Mouse (Mus musculus): ENCODE measurements around the gene Olfr948. TPM values are rescaled to one million over a fixed set of nuclear protein-coding genes. Genes with fewer than 3 reads are reported as not detected.

The Olfr948 gene
- total RNA-seq (2012; rRNA removed) = not detected in 2 replicates
- not detected in 2 replicates for total RNA-seq (2014; rRNA removed)
- not detected in 2 replicates for polyA plus RNA-seq (2012; ENCODE audit: insufficient read length, low read depth)

DNA sequence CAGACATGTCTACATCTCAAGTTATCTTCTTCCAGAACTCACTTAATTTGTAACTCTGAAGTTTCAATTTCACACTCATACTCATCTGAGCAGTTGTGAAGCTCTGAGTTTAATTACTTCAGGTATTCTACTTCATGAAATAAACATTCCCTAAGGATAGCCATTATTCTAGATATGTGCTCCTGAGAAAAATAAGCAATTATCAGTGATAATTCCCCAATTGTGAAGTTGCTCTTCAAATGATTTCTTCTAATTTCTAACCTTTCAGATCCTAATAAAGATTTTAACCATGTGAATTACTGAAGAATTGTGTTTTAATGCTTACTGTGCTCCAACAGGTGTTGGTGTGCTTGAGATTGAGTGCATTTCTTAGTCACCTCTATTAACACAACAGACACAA is at the start of gene Olfr948:
Gene Olfr948 (minus strand): TSS at position 101 of the 400 bp plus-strand sequence.
- Histone ChIP-seq H3K4me1 (ENCODE audit: control insufficient read depth in 1 of 2, insufficient read depth in 2 of 2) (no peaks in the 10 kb centered on the region), H3K27me3 (replicated peaks) (no peaks in the 10 kb centered on the region), H3K4me3 (replicated peaks in 1 of 3; ENCODE audit: low read depth in 2 of 3, low read length in 2 of 3, poor library complexity in 1 of 3) (no peak within 1 kb of the TSS), H3K9me3 (replicated peaks; ENCODE audit: low read length) (no peaks in the 10 kb centered on the region), H3K79me2 (replicated peaks; ENCODE audit: control insufficient read depth, extremely low read depth, insufficient read depth, poor library complexity, severe bottlenecking) (no peaks in the 10 kb centered on the region), H3K36me3 (replicated peaks in 1 of 2; ENCODE audit: control insufficient read depth in 1 of 2, insufficient read depth in 1 of 2, low read length in 1 of 2) (no peaks in the 10 kb centered on the region), H3K27ac (ENCODE audit: insufficient read depth, low read depth) (no peak within 1 kb of the TSS), H3K9ac (ENCODE audit: insufficient read depth, low read depth) (no peak within 1 kb of the TSS), H3K4me2 (ENCODE audit: insufficient read depth, low read depth, poor library complexity, severe bottlenecking) (no peak within 1 kb of the TSS)
- dilution Hi-C loops (cut with MboI; ENCODE audit: extremely low pct_ligation_motif_present, extremely low pct_unique_long_range_greater_than_20kb, low sequenced_read_pairs) = no loop called here
- DNase-seq (ENCODE audit: extremely low read depth) = no peak
- TF ChIP-seq IRF4 (IDR thresholded peaks at IDR 0.05; ENCODE audit: low read depth, low read length) (no peak), CHD1 (IDR thresholded peaks at IDR 0.05; ENCODE audit: low read depth, low read length) (no peak)
- in situ Hi-C loops (cut with MboI; ENCODE audit: low pct_ligation_motif_present, low pct_unique_long_range_greater_than_20kb, low sequenced_read_pairs) = no loop called here

DNA sequence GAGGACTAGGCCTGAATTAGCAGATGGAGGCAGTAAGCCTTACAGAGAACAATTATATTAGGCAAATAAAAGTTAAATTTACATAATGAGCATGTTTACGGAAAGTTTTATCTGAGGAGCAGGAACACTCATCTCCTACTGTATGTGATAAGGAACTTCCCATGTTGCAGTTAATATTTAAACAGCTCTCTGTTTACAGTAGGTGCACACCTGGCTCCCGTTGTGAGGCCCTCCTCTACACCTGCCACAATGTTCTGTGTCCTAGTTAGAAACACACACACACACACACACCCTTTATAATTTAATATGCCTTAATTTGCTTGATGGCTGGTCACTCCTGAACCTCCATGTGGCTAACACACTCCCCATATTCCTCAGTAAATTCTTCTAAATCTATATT is 38.7 kb downstream of the Olfr948 start:
- dilution Hi-C loops (cut with MboI; ENCODE audit: extremely low pct_ligation_motif_present, extremely low pct_unique_long_range_greater_than_20kb, low sequenced_read_pairs) (no loop called here), in situ Hi-C loops (cut with MboI; ENCODE audit: low pct_ligation_motif_present, low pct_unique_long_range_greater_than_20kb, low sequenced_read_pairs) (no loop called here)
- DNase-seq (ENCODE audit: extremely low read depth) = no peak
- H3K4me1 ChIP-seq (ENCODE audit: control insufficient read depth in 1 of 2, insufficient read depth in 2 of 2) = no peaks in the 10 kb centered on the region
- H3K79me2 ChIP-seq (replicated peaks; ENCODE audit: control insufficient read depth, extremely low read depth, insufficient read depth, poor library complexity, severe bottlenecking) = no peaks in the 10 kb centered on the region
- no peaks in the 10 kb centered on the region for H3K9me3 ChIP-seq (replicated peaks; ENCODE audit: low read length)
- H3K27me3 ChIP-seq (replicated peaks) = no peaks in the 10 kb centered on the region
- no peaks in the 10 kb centered on the region for H3K36me3 ChIP-seq (replicated peaks in 1 of 2; ENCODE audit: control insufficient read depth in 1 of 2, insufficient read depth in 1 of 2, low read length in 1 of 2)
- no peak overlapping the region for H3K27ac ChIP-seq (ENCODE audit: insufficient read depth, low read depth)
- no peak overlapping the region for H3K4me2 ChIP-seq (ENCODE audit: insufficient read depth, low read depth, poor library complexity, severe bottlenecking)
- H3K9ac ChIP-seq (ENCODE audit: insufficient read depth, low read depth) = no peak overlapping the region
- no peak overlapping the region for H3K4me3 ChIP-seq (replicated peaks in 1 of 3; ENCODE audit: low read depth in 2 of 3, low read length in 2 of 3, poor library complexity in 1 of 3)
- TF ChIP-seq HCFC1 (IDR thresholded peaks at IDR 0.05; ENCODE audit: low read depth, low read length) = no peak
- no peak for TF ChIP-seq NELFE (IDR thresholded peaks at IDR 0.05; ENCODE audit: low read depth, low read length)
- no peak for TF ChIP-seq RCOR1 (conservative IDR thresholded peaks at IDR 0.05; ENCODE audit: low read depth, low read length)
- no peak for TF ChIP-seq CHD2 (IDR thresholded peaks at IDR 0.05; ENCODE audit: low read length)
- TF ChIP-seq RAD21 (IDR thresholded peaks at IDR 0.05; ENCODE audit: low read depth, low read length) = no peak
- no peak for TF ChIP-seq MXI1 (IDR thresholded peaks at IDR 0.05; ENCODE audit: low read depth, low read length)
- TF ChIP-seq TBP (conservative IDR thresholded peaks at IDR 0.05; ENCODE audit: low read depth, low read length) = no peak

DNA sequence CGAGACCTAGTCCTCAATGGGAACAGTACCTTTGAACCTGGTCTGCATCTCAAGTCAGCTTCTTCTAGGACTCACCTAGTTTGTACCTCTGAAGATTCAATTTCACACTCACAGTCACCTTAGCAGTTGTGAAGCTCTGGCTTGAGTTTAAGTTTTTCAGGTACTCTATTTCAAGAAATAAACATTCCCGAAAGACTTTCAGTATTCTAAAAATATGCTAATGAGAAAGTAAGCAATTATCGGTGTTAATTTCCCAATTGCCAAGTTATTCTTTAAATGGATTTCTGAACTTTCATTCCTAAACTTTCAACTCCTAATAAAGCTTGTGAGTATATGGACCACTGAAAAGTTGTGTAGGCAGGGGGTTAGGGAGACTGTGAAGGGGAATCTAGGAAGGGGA is 49.1 kb downstream of the Olfr948 start, which contains the start of gene Olfr945:
Gene Olfr945 (minus strand): TSS at position 101 of the 400 bp plus-strand sequence.
- Histone ChIP-seq H3K9ac (ENCODE audit: insufficient read depth, low read depth) (no peak within 1 kb of the TSS), H3K9me3 (replicated peaks; ENCODE audit: low read length) (no peaks in the 10 kb centered on the region), H3K79me2 (replicated peaks; ENCODE audit: control insufficient read depth, extremely low read depth, insufficient read depth, poor library complexity, severe bottlenecking) (no peaks in the 10 kb centered on the region), H3K4me1 (ENCODE audit: control insufficient read depth in 1 of 2, insufficient read depth in 2 of 2) (no peaks in the 10 kb centered on the region), H3K27me3 (replicated peaks) (no peaks in the 10 kb centered on the region), H3K4me3 (replicated peaks in 1 of 3; ENCODE audit: low read depth in 2 of 3, low read length in 2 of 3, poor library complexity in 1 of 3) (no peak within 1 kb of the TSS), H3K27ac (ENCODE audit: insufficient read depth, low read depth) (no peak within 1 kb of the TSS), H3K36me3 (replicated peaks in 1 of 2; ENCODE audit: control insufficient read depth in 1 of 2, insufficient read depth in 1 of 2, low read length in 1 of 2) (no peaks in the 10 kb centered on the region), H3K4me2 (ENCODE audit: insufficient read depth, low read depth, poor library complexity, severe bottlenecking) (no peak within 1 kb of the TSS)
- dilution Hi-C loops (cut with MboI; ENCODE audit: extremely low pct_ligation_motif_present, extremely low pct_unique_long_range_greater_than_20kb, low sequenced_read_pairs) (no loop called here), in situ Hi-C loops (cut with MboI; ENCODE audit: low pct_ligation_motif_present, low pct_unique_long_range_greater_than_20kb, low sequenced_read_pairs) (no loop called here)
- TF ChIP-seq MEF2A (IDR thresholded peaks at IDR 0.05; ENCODE audit: borderline replicate concordance, low read depth, low read length) = no peak
- TF ChIP-seq MAZ (IDR thresholded peaks at IDR 0.05; ENCODE audit: low read depth, low read length) = no peak
- TF ChIP-seq PAX5 (IDR thresholded peaks at IDR 0.05; ENCODE audit: low read length) = no peak
- no peak for TF ChIP-seq JUND (conservative IDR thresholded peaks at IDR 0.05; ENCODE audit: low read depth, low read length)
- no peak for DNase-seq (ENCODE audit: extremely low read depth)

Other genes starting within 250 kb of the Olfr948 start
- not detected in 2 replicates for gene Olfr938, start 247.2 kb downstream of the Olfr948 start, total RNA-seq (2012; rRNA removed)
- not detected in 2 replicates for gene Olfr938, start 247.2 kb downstream of the Olfr948 start, total RNA-seq (2014; rRNA removed)
- gene Olfr938, start 247.2 kb downstream of the Olfr948 start, polyA plus RNA-seq (2012; ENCODE audit: insufficient read length, low read depth) = not detected in 2 replicates
- not detected in 2 replicates for gene Olfr27, start 197.9 kb downstream of the Olfr948 start, total RNA-seq (2012; rRNA removed)
- gene Olfr27, start 197.9 kb downstream of the Olfr948 start, total RNA-seq (2014; rRNA removed) = not detected in 2 replicates
- gene Olfr27, start 197.9 kb downstream of the Olfr948 start, polyA plus RNA-seq (2012; ENCODE audit: insufficient read length, low read depth) = not detected in 2 replicates
- not detected in 2 replicates for gene Olfr943, start 159.7 kb downstream of the Olfr948 start, total RNA-seq (2012; rRNA removed)
- not detected in 2 replicates for gene Olfr943, start 159.7 kb downstream of the Olfr948 start, total RNA-seq (2014; rRNA removed)
- gene Olfr943, start 159.7 kb downstream of the Olfr948 start, polyA plus RNA-seq (2012; ENCODE audit: insufficient read length, low read depth) = not detected in 2 replicates
- gene Olfr944, start 124.1 kb downstream of the Olfr948 start, total RNA-seq (2012; rRNA removed) = not detected in 2 replicates
- gene Olfr944, start 124.1 kb downstream of the Olfr948 start, total RNA-seq (2014; rRNA removed) = not detected in 2 replicates
- not detected in 2 replicates for gene Olfr944, start 124.1 kb downstream of the Olfr948 start, polyA plus RNA-seq (2012; ENCODE audit: insufficient read length, low read depth)
- gene Olfr1537, start 76.1 kb downstream of the Olfr948 start, total RNA-seq (2012; rRNA removed) = not detected in 2 replicates
- not detected in 2 replicates for gene Olfr1537, start 76.1 kb downstream of the Olfr948 start, total RNA-seq (2014; rRNA removed)
- not detected in 2 replicates for gene Olfr1537, start 76.1 kb downstream of the Olfr948 start, polyA plus RNA-seq (2012; ENCODE audit: insufficient read length, low read depth)
- gene Olfr945, start 49.2 kb downstream of the Olfr948 start, total RNA-seq (2012; rRNA removed) = not detected in 2 replicates
- gene Olfr945, start 49.2 kb downstream of the Olfr948 start, total RNA-seq (2014; rRNA removed) = not detected in 2 replicates
- not detected in 2 replicates for gene Olfr945, start 49.2 kb downstream of the Olfr948 start, polyA plus RNA-seq (2012; ENCODE audit: insufficient read length, low read depth)
- not detected in 2 replicates for gene Olfr951, start 61.4 kb upstream of the Olfr948 start, total RNA-seq (2012; rRNA removed)
- not detected in 2 replicates for gene Olfr951, start 61.4 kb upstream of the Olfr948 start, total RNA-seq (2014; rRNA removed)
- gene Olfr951, start 61.4 kb upstream of the Olfr948 start, polyA plus RNA-seq (2012; ENCODE audit: insufficient read length, low read depth) = not detected in 2 replicates
- gene Olfr952, start 101.1 kb upstream of the Olfr948 start, total RNA-seq (2012; rRNA removed) = not detected in 2 replicates
- not detected in 2 replicates for gene Olfr952, start 101.1 kb upstream of the Olfr948 start, total RNA-seq (2014; rRNA removed)
- not detected in 2 replicates for gene Olfr952, start 101.1 kb upstream of the Olfr948 start, polyA plus RNA-seq (2012; ENCODE audit: insufficient read length, low read depth)
- not detected in 2 replicates for gene Olfr954, start 130.7 kb upstream of the Olfr948 start, total RNA-seq (2012; rRNA removed)
- gene Olfr954, start 130.7 kb upstream of the Olfr948 start, total RNA-seq (2014; rRNA removed) = not detected in 2 replicates
- not detected in 2 replicates for gene Olfr954, start 130.7 kb upstream of the Olfr948 start, polyA plus RNA-seq (2012; ENCODE audit: insufficient read length, low read depth)
- gene Olfr955, start 145.9 kb upstream of the Olfr948 start, total RNA-seq (2012; rRNA removed) = not detected in 2 replicates
- gene Olfr955, start 145.9 kb upstream of the Olfr948 start, total RNA-seq (2014; rRNA removed) = not detected in 2 replicates
- not detected in 2 replicates for gene Olfr955, start 145.9 kb upstream of the Olfr948 start, polyA plus RNA-seq (2012; ENCODE audit: insufficient read length, low read depth)
- gene Olfr44, start 167.9 kb upstream of the Olfr948 start, total RNA-seq (2012; rRNA removed) = not detected in 2 replicates
- not detected in 2 replicates for gene Olfr44, start 167.9 kb upstream of the Olfr948 start, total RNA-seq (2014; rRNA removed)
- not detected in 2 replicates for gene Olfr44, start 167.9 kb upstream of the Olfr948 start, polyA plus RNA-seq (2012; ENCODE audit: insufficient read length, low read depth)
- gene Olfr957, start 189.8 kb upstream of the Olfr948 start, total RNA-seq (2012; rRNA removed) = not detected in 2 replicates
- not detected in 2 replicates for gene Olfr957, start 189.8 kb upstream of the Olfr948 start, total RNA-seq (2014; rRNA removed)
- gene Olfr957, start 189.8 kb upstream of the Olfr948 start, polyA plus RNA-seq (2012; ENCODE audit: insufficient read length, low read depth) = not detected in 2 replicates
- gene Olfr958, start 228.0 kb upstream of the Olfr948 start, total RNA-seq (2012; rRNA removed) = not detected in 2 replicates
- gene Olfr958, start 228.0 kb upstream of the Olfr948 start, total RNA-seq (2014; rRNA removed) = not detected in 2 replicates
- not detected in 2 replicates for gene Olfr958, start 228.0 kb upstream of the Olfr948 start, polyA plus RNA-seq (2012; ENCODE audit: insufficient read length, low read depth)
- gene Olfr959, start 249.5 kb upstream of the Olfr948 start, total RNA-seq (2012; rRNA removed) = not detected in 2 replicates
- not detected in 2 replicates for gene Olfr959, start 249.5 kb upstream of the Olfr948 start, total RNA-seq (2014; rRNA removed)
- not detected in 2 replicates for gene Olfr959, start 249.5 kb upstream of the Olfr948 start, polyA plus RNA-seq (2012; ENCODE audit: insufficient read length, low read depth)

Measured in CH12.LX (cell line).